Mouse (Mus musculus): ENCODE measurements around the gene Lama1.

Lama1 gene

GRCm38 (mm10) chr17:67696694-67697386 lies at the start of gene Lama1:
Gene Lama1, plus strand, starts transcription at chr17:67697259.
- 3% methylated on average over 32 of the region's 32 CpGs for WGBS

- WGBS = 19% methylated on average over 4 of the region's 4 CpGs
These were observed 45.6 kb upstream of the Lama1 start for GRCm38 (mm10) chr17:67651506-67651905.

GRCm38 (mm10) chr17:67664299-67664698 lies 32.8 kb upstream of the Lama1 start:
- 76% methylated on average over 3 of the region's 3 CpGs for WGBS

- 77% methylated on average over 5 of the region's 5 CpGs for WGBS
These were observed 30.1 kb upstream of the Lama1 start for GRCm38 (mm10) chr17:67666981-67667380.

- WGBS = 11% methylated on average over 3 of the region's 3 CpGs
These were observed 29.1 kb upstream of the Lama1 start for GRCm38 (mm10) chr17:67667981-67668380.

- 88% methylated on average over 1 of the region's 1 CpGs for WGBS
These were observed 18.5 kb upstream of the Lama1 start for GRCm38 (mm10) chr17:67678576-67678975.

GRCm38 (mm10) chr17:67681084-67681483 lies 16.0 kb upstream of the Lama1 start:
- 74% methylated on average over 6 of the region's 6 CpGs for WGBS

- 73% methylated on average over 14 of the region's 14 CpGs for WGBS
These were observed 11.9 kb upstream of the Lama1 start for GRCm38 (mm10) chr17:67685022-67685743.

GRCm38 (mm10) chr17:67687505-67687904 lies 9.6 kb upstream of the Lama1 start:
- WGBS = 79% methylated on average over 6 of the region's 6 CpGs

- WGBS = 82% methylated on average over 4 of the region's 4 CpGs
These were observed 6.4 kb upstream of the Lama1 start for GRCm38 (mm10) chr17:67690689-67691088.

GRCm38 (mm10) chr17:67692651-67693050 lies 4.4 kb upstream of the Lama1 start:
- 51% methylated on average over 2 of the region's 2 CpGs for WGBS

- 74% methylated on average over 3 of the region's 3 CpGs for WGBS
These were observed 3.2 kb upstream of the Lama1 start for GRCm38 (mm10) chr17:67693861-67694260.

GRCm38 (mm10) chr17:67697461-67697891 lies 417 bp downstream of the Lama1 start:
- WGBS = under 1% methylated on average over 32 of the region's 32 CpGs

- WGBS = 19% methylated on average over 13 of the region's 13 CpGs
These were observed 1.2 kb downstream of the Lama1 start for GRCm38 (mm10) chr17:67698301-67698700.

- WGBS = 74% methylated on average over 9 of the region's 9 CpGs
These were observed 4.7 kb downstream of the Lama1 start for GRCm38 (mm10) chr17:67701761-67702160.

- WGBS = 82% methylated on average over 3 of the region's 3 CpGs
These were observed 5.9 kb downstream of the Lama1 start for GRCm38 (mm10) chr17:67702941-67703340.

GRCm38 (mm10) chr17:67705035-67705769 lies 8.1 kb downstream of the Lama1 start:
- 89% methylated on average over 10 of the region's 10 CpGs for WGBS

GRCm38 (mm10) chr17:67706372-67706771 lies 9.3 kb downstream of the Lama1 start:
- WGBS = 90% methylated on average over 5 of the region's 5 CpGs

- WGBS = 81% methylated on average over 13 of the region's 13 CpGs
These were observed 10.8 kb downstream of the Lama1 start for GRCm38 (mm10) chr17:67707793-67708364.

- 48% methylated on average over 6 of the region's 6 CpGs for WGBS
These were observed 13.3 kb downstream of the Lama1 start for GRCm38 (mm10) chr17:67710377-67710781.

GRCm38 (mm10) chr17:67711361-67711760 lies 14.3 kb downstream of the Lama1 start:
- WGBS = 83% methylated on average over 4 of the region's 4 CpGs

GRCm38 (mm10) chr17:67712929-67713328 lies 15.9 kb downstream of the Lama1 start:
- 78% methylated on average over 7 of the region's 7 CpGs for WGBS
